Mouse (Mus musculus): ENCODE results near the gene Mrps7. TPM values are rescaled to one million over a fixed set of nuclear protein-coding genes. Genes with fewer than 3 reads are reported as not detected.

The Mrps7 gene
- total and polyA plus RNA-seq, 3 experiments: 106 to 199 (median 157) TPM

DNA sequence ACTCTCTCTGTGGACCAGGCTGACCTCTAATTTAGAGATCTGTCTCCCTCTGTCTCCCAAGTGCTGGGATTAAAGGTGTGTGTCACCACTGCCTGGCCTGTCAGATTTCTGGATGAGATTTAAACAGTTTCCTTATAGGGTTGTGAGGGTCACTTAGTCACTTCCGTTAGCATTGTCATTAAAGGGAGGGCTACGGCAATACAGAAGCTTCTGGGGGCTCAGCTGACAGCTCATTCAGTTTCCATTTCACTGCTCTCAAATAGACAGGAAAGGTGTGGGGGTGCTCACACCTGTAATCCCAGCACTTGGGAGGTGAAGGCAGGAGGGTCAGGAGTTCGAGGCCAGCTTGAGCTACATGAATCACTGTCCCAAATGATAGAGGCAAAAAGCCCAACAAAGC, 33.2 kb downstream of the Mrps7 start:
- Histone ChIP-seq H3K9me3 (replicated peaks; ENCODE audit: insufficient read depth, low read length) (no peaks in the 10 kb centered on the region), H3K27me3 (ENCODE audit: control insufficient read depth in 1 of 2, insufficient read depth in 2 of 2, low read length in 2 of 2) (no peaks in the 10 kb centered on the region), H3K4me3 (ENCODE audit: control insufficient read depth in 1 of 2, insufficient read depth in 1 of 2, low read depth in 2 of 2, low read length in 2 of 2) (no peak overlapping the region), H3K36me3 (ENCODE audit: control insufficient read depth in 1 of 2, insufficient read depth in 2 of 2, low read length in 2 of 2) (peaks cover 0 to 21% of the 10 kb centered on the region in 2 experiments; a peak in 2 of 4 replicates), H3K4me1 (ENCODE audit: control insufficient read depth in 1 of 2, insufficient read depth in 2 of 2, low read length in 2 of 2) (peaks cover 16 to 28% of the 10 kb centered on the region in 2 experiments), H3K9ac (ENCODE audit: control insufficient read depth, low read depth, low read length, poor library complexity, severe bottlenecking) (no peak overlapping the region), H3K79me2 (ENCODE audit: control insufficient read depth, insufficient read depth, low read length, poor library complexity) (no peaks in the 10 kb centered on the region), H3K27ac (ENCODE audit: control insufficient read depth, low read depth, low read length) (no peak overlapping the region)
- TF ChIP-seq ETS1 (IDR thresholded peaks at IDR 0.05; ENCODE audit: low read depth, low read length) (no peak), MEF2A (IDR thresholded peaks at IDR 0.05; ENCODE audit: extremely low read depth, insufficient replicate concordance, low read depth, low read length, poor library complexity, severe bottlenecking) (no peak), CHD2 (IDR thresholded peaks at IDR 0.05; ENCODE audit: low read length) (no peak), MYC (IDR thresholded peaks at IDR 0.05; ENCODE audit: low read depth, low read length) (no peak), RAD21 (IDR thresholded peaks at IDR 0.05; ENCODE audit: low read depth, low read length) (no peak), MXI1 (IDR thresholded peaks at IDR 0.05; ENCODE audit: low read depth, low read length) (no peak), ZKSCAN1 (IDR thresholded peaks at IDR 0.05; ENCODE audit: low read depth, low read length) (no peak), ELF1 (IDR thresholded peaks at IDR 0.05; ENCODE audit: low read depth, low read length) (no peak)
- no peak for DNase-seq (ENCODE audit: low read depth, low spot score)

DNA sequence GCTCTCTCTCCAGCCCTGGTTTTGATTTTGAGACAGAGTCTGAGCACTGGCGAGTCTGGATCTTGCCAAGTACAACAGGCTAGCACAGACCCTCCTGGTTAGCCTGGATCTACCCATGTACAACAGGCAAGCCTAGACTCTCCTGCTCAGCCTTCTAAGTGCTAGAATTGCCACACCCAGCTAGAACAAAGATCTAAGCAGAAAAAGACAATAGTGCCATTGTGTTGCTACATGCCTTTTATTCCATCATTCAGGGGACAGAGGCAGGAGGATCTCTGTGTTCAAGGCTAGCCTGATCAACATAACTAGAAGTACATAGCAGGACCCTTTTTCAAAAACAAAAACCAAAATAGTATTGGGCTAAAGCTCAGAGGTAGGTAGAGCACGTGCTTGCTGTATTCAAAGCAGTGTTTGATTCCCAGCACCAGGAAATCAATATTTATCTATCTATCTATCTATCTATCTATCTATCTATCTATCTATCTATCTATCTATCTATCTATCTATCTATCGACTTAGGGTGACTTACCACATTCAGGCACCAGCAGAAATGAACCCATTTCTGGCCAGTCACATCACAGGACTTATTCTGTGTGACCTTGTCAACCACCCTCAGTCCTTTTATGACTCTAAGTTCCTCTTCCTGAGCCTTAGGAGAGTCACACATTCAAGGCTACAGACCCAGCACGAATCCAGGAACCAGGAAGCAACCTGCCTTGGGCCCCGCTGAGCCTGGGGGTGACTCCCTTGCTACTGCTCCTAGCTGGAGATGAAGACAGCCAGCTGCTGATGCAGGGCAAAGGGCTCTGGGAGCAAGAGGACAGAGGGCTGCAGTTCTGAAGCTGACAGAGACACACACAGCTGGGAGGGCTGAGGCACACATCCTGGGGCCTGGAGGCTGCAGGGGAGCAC, 35.0 kb downstream of the Mrps7 start:
- no peaks in the 10 kb centered on the region for H3K27me3 ChIP-seq (ENCODE audit: control insufficient read depth in 1 of 2, insufficient read depth in 2 of 2, low read length in 2 of 2)
- peaks cover 0 to 34% of the 10 kb centered on the region in 2 experiments; a peak in 2 of 4 replicates for H3K36me3 ChIP-seq (ENCODE audit: control insufficient read depth in 1 of 2, insufficient read depth in 2 of 2, low read length in 2 of 2)
- H3K4me1 ChIP-seq (ENCODE audit: control insufficient read depth in 1 of 2, insufficient read depth in 2 of 2, low read length in 2 of 2): peaks cover 16 to 38% of the 10 kb centered on the region in 2 experiments
- TF ChIP-seq ETS1 (IDR thresholded peaks at IDR 0.05; ENCODE audit: low read depth, low read length) (no peak), RCOR1 (IDR thresholded peaks at IDR 0.05; ENCODE audit: low read depth, low read length) (0 out of 2 replicates have a peak, but pooled peaks have one; percentile 7), GATA1 (IDR thresholded peaks at IDR 0.05; ENCODE audit: low read depth, low read length) (peak; percentile 67), SIN3A (IDR thresholded peaks at IDR 0.05; ENCODE audit: low read length) (0 out of 2 replicates have a peak, but pooled peaks have one; percentile 49), CHD2 (IDR thresholded peaks at IDR 0.05; ENCODE audit: low read length) (no peak), TCF12 (IDR thresholded peaks at IDR 0.05; ENCODE audit: low read depth, low read length) (no peak), CHD1 (IDR thresholded peaks at IDR 0.05; ENCODE audit: low read depth, low read length) (no peak), HCFC1 (IDR thresholded peaks at IDR 0.05; ENCODE audit: low read depth, low read length) (no peak), ELF1 (IDR thresholded peaks at IDR 0.05; ENCODE audit: low read depth, low read length) (peak; percentile 76), JUND (IDR thresholded peaks at IDR 0.05; ENCODE audit: low read depth, low read length) (no peak)
- no peak overlapping the region; the same call in 1 of the 2 replicates for H3K27ac ChIP-seq (ENCODE audit: control insufficient read depth, low read depth, low read length)
- no peaks in the 10 kb centered on the region for H3K79me2 ChIP-seq (ENCODE audit: control insufficient read depth, insufficient read depth, low read length, poor library complexity)
- no peak overlapping the region for H3K4me3 ChIP-seq (ENCODE audit: control insufficient read depth in 1 of 2, insufficient read depth in 1 of 2, low read depth in 2 of 2, low read length in 2 of 2)
- peak overlapping the region; percentile 5; the same call in 1 of the 2 replicates for H3K9ac ChIP-seq (ENCODE audit: control insufficient read depth, low read depth, low read length, poor library complexity, severe bottlenecking)
- no peaks in the 10 kb centered on the region for H3K9me3 ChIP-seq (replicated peaks; ENCODE audit: insufficient read depth, low read length)
- DNase-seq (ENCODE audit: low read depth, low spot score): peak; percentile 82

Data from MEL (cell line).